Mouse (Mus musculus): ENCODE results near the gene Il4ra. TPM values are rescaled to one million over a fixed set of nuclear protein-coding genes. Genes with fewer than 3 reads are reported as not detected.

Il4ra gene
- total RNA-seq, 2 experiments from 2014 or later, result 12.0 to 19.2 TPM

DNA sequence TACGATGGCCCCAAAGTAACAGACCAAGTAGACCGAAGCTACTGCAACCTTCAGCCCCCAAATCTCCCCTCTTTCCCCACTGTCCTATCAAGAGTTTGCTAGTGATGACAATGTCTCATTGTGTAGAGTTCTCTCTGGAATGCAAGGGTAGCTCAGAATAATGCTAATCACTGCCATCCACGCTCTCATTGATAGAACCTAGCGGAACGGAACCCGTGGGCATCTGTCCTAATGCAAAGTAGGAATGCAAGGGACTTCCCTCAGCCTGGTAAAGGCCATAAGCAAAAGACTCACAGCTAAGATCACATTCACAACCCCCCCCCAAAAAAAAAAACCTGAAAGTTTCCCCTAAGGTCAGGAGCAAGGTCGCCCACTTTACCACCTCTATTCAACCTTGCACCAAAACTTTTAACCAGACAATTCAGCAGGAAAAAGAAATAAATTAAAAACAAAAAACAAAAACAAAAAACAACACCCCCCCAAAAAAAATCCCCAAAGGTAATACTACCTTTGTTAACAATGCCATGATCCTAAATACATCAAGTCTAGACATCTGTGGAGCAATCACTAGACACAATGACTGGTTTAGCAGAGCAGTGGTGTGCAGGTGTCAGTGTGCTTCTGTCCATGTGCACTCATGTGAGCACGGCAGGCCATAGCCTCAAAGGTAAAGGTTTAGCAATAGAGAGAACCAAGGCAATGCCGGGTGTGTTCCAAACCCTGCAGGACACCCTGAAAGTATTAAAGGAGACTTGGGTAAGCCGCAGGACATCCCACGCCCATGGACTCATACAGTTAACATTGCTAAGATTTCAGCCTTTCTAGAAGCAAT, 45.8 kb downstream of the Il4ra start:
- ATAC-seq (replicated peaks; ENCODE audit: poor library complexity), result no peak

DNA sequence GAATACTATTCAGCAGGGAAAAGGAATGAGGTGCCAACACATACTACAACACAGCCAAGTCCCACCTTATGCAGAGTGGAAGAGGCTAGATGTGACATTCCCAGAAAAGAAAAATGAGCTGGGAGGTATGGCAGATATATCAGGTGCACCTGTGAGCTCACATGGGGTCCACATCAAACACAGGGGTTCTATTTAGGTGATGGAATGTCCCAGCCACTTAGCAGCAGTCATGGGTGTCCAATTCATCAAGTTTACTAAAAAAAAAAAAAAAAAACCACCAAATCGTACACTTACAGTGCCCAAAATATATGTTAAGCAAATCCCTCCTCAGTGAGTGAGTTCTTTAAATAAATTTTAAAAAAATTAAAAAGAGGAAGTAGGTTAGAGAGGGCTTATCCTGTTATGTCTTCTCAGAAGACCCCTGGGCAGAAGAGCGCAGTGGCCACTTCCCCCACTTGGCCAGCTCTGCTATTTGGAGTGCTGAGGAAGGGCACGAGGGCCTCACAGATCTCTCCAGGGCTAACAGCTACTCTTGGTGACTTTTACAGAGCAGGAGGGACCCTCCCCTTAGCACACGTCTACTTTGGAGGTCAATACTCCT, 47.6 kb downstream of the Il4ra start:
- peak; percentile 25 for ATAC-seq (replicated peaks; ENCODE audit: poor library complexity)

- ATAC-seq (replicated peaks; ENCODE audit: poor library complexity), result no peak
Measured at GRCm38 (mm10) chr7:125600136-125600535, 48.2 kb downstream of the Il4ra start.

- ATAC-seq (replicated peaks; ENCODE audit: poor library complexity), result peak; percentile 38
Measured at GRCm38 (mm10) chr7:125600612-125601279, 48.8 kb downstream of the Il4ra start.

DNA sequence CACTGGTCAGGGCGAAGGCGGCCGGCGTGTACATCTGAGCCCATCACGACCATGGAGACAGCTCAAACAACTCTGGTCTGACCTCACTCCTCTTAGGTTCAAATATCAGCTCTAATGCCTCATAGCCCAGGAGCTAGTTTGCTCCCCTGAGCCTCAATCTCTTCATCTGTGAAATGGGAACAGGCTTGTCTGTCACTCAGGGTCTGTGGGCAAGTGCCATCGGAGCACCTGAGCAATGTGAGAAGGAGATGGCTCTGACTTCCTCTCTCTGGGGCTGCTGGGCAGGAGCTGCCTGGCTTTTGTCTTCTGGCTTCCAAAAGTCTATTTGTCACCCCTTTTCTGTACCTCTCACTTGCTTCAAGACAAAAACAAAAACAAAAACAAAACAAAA, 49.4 kb downstream of the Il4ra start:
- ATAC-seq (replicated peaks; ENCODE audit: poor library complexity), result no peak

GRCm38 (mm10) chr7:125601821-125602448, 50.0 kb downstream of the Il4ra start:
- ATAC-seq (replicated peaks; ENCODE audit: poor library complexity), result peak; percentile 40

DNA sequence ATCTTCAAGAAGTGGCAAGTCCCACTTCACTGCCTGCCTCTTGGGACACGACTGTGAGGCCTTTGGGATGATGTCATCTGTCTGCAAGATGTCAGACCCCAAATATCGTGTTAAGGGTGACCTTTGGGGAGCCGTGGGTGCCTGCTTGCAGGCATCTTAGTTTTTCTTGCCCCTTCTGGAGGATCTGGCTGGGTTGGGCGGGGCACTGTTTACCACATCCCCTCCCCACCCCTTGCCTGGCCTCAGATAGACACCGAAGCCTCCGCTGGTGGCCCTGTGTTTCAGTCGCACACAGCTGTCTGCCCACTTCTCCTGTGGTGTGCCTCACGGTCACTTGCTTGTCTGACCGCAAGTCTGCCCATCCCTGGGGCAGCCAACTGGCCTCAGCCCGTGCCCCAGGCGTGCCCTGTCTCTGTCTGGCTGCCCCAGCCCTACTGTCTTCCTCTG, 51.3 kb downstream of the Il4ra start, which contains the start of gene Il21r:
TSS of gene Il21r (plus strand) at position 245 of the 447 bp plus-strand sequence.
- ATAC-seq (replicated peaks; ENCODE audit: poor library complexity), result peak; percentile 62

DNA sequence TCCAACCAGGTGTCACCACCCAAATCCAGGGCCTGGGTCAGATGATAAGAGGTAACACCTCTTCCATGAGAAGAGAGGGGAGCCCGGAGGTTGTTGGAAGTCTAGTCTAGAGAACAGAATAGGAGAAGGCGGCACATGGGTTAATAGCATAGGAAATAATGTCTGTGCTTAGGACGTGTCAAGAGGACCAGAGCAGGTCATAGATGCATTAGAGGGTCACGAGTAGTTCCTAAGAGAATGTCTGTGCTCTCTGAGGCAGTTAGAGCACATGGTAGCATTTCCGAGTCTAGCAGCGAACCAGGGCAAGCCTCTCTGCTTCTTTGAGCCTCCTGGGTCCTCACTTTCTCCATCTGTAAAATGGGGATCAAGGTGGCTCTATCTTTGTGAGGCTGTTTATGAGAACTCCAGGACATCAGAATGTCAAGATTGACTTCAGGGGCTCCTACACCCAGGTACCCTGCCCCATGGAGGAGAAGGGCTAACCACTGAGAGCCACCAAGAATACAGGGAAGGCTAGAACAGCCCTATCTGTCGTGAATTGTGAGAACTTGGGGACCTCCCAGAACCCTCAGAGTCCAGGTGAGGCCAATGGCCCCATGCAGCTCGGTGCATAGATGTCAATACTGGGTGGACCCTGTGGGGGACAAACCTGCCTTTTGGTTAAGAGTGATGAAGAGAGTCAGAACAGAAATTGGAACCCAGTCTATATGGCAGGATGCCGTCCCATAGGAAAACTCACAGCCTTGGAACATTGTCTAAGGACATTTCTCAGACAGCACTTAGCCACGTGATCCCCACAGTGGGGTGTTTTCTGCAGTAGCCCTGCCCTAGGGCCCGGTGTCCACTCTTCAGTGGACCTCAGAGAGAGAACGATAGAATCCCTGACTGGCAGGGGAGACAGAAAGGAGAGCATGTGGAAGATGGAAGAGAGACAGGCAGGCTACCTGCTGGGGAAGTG, 52.7 kb downstream of the Il4ra start:
- ATAC-seq (replicated peaks; ENCODE audit: poor library complexity), result no peak

DNA sequence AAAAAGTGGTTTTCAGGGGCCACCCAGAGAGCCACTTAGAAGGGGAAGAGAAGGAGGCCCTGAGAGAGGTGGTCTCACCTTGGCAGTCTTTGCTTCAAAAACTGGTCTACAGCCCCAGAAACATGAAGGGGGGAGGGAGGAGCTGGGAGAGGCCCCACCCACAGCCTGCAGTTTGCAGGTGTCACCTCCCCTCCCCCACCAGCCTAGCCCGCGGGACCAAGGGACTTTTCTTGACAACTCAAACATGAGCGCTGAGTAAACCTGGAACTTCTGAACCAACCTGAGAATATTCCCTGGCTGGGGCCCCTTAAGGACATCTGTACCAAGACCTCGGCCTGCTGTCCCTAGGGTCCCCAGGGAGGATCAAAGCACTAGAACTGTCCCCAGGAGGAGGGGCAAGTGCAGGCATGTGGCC, 53.8 kb downstream of the Il4ra start:
- ATAC-seq (replicated peaks; ENCODE audit: poor library complexity), result no peak

- ATAC-seq (replicated peaks; ENCODE audit: poor library complexity), result no peak
Measured at GRCm38 (mm10) chr7:125606265-125607164, 54.6 kb downstream of the Il4ra start.

DNA sequence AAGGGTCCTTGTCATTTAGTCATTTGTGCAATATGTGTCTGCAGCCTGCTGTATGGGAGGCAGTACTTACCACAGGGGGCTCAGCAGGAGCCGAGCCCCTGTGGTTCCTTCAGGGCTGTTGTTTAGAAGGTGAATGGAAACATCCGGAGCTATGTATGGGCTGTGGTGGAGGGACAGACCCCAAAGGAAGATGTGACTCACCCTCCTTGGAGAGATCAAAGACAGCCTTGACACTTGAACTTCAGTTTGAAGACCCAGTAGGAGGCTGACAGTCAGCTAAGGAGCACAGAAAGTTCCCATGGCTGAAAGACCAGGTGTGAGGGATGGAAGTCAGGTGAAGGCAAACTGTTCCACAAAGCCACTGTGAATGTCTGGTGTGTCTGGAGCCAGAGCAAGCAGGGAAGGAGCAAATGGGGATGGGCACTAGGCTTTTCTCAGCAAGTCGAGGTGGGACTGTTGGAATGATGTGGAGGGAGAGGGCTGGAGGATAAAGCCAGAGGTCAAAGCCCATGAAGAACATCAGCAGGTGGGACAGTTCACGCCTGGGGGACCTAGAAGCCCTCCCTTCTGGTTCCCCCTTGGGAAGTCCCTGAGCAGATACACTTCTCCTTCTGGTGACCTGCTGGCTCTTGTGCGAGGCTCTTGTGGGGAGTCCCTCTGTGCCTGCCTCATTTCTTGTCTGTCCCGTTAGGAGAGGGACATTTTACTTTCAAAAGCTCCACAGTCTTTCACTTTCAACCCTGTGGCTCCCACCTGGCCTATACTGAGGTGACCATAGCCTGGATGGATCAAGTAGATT, 55.7 kb downstream of the Il4ra start:
- ATAC-seq (replicated peaks; ENCODE audit: poor library complexity), result peak; percentile 43

- no peak for ATAC-seq (replicated peaks; ENCODE audit: poor library complexity)
Measured at GRCm38 (mm10) chr7:125608183-125608688, 56.3 kb downstream of the Il4ra start.

DNA sequence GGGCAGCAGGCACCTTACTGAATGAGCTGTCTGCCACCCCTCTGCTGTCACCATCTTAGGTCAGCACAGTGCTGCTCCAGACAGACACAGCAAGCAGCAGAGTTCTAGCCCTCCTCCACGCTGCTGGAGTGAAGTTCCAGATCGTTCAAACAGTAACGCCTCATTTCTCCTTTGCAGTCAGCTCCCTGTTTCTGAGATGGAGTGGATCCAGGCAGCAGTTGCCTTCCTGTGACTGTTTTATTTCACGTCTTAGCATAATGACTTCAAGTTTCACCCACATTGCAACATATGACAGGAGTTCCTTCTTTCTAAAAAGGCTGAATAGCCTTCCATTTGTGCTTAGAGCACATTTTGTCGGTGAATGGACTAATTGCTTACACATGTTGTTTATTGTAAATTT, 61.7 kb downstream of the Il4ra start:
- ATAC-seq (replicated peaks; ENCODE audit: poor library complexity), result peak; percentile 90

- ATAC-seq (replicated peaks; ENCODE audit: poor library complexity), result no peak
Measured at GRCm38 (mm10) chr7:125615453-125615852, 63.5 kb downstream of the Il4ra start.

GRCm38 (mm10) chr7:125618016-125618415, 66.1 kb downstream of the Il4ra start:
- peak; percentile 24; the same call in 1 of the 2 replicates for ATAC-seq (replicated peaks; ENCODE audit: poor library complexity)

DNA sequence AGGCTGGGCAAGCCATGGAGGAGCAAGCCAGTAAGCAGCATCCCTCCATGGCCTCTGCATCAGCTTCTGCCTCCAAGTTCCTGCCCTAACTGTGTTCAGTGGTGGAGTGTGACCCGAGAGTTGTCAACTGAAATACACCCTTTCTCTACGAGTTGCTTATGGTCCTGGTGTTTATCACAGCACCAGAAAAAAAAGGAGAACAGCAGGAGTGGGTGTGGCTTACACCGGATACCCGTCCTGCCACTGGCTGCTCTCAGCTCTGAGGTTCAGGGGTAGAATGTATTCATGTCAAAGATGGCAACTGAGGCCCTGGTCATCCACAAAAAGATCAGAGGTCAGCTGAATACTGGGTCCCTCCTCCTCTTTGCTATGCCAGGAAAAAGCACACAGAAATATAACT, 68.2 kb downstream of the Il4ra start:
- ATAC-seq (replicated peaks; ENCODE audit: poor library complexity), result peak; percentile 69

- no peak for ATAC-seq (replicated peaks; ENCODE audit: poor library complexity)
Measured at GRCm38 (mm10) chr7:125622741-125623685, 71.1 kb downstream of the Il4ra start.

Data from megakaryocyte progenitor cell, adult 5-6 weeks (primary cell).